ENCODE assay signal across 15 mouse cellular contexts in genomic region chr13:44141181-44141580, GRCm38 (mm10).
"Had no signal": no experiment of that assay in that cellular context is flagged by ENCODE, and none has a peak within 500 bp of the region (broad histone marks: within the 10 kb centered on the region; RNA-seq: fewer than 3 reads in every experiment).

No protein-coding gene starts in this region.

- DNase-seq: kidney, adult 18-20 months; kidney, postnatal 10 days; kidney, postnatal 4 days; liver; liver, embryonic 13.5 days; liver, postnatal 0 days; lung, postnatal 36 days; right cerebral cortex, postnatal 4 days; spleen, adult 18-20 months; thymus, adult 18-20 months; thymus, postnatal 14 days had no signal

- H3K27me3 ChIP-seq: limb, embryonic 12.5 days; liver, embryonic 13.5 days; midbrain, embryonic 15.5 days had no signal

- ATAC-seq: liver, postnatal 0 days; lung, postnatal 0 days; midbrain, embryonic 15.5 days had no signal

- H3K36me3 ChIP-seq: limb, embryonic 12.5 days; liver, embryonic 13.5 days; midbrain, embryonic 15.5 days had no signal

- H3K27ac ChIP-seq: layer of hippocampus, adult 2 months; limb, embryonic 12.5 days; liver, embryonic 13.5 days; midbrain, embryonic 15.5 days had no signal

- H3K4me2 ChIP-seq: limb, embryonic 12.5 days; liver, embryonic 13.5 days; midbrain, embryonic 15.5 days had no signal

- H3K4me1 ChIP-seq: limb, embryonic 12.5 days; liver, embryonic 13.5 days; midbrain, embryonic 15.5 days had no signal

- H3K9ac ChIP-seq: limb, embryonic 12.5 days; liver, embryonic 13.5 days; liver, postnatal 0 days; midbrain, embryonic 15.5 days had no signal

- H3K4me3 ChIP-seq: layer of hippocampus, adult 2 months; limb, embryonic 12.5 days; liver, embryonic 13.5 days; midbrain, embryonic 15.5 days had no signal

- H3K9me3 ChIP-seq: midbrain, embryonic 15.5 days had no signal
